Mouse (Mus musculus) embryonic facial prominence, embryonic 13.5 days (tissue): ENCODE measurements around the gene Ak2. TPM values are rescaled to one million over a fixed set of nuclear protein-coding genes. Genes with fewer than 3 reads are reported as not detected.

ENCODE experiments used
- ATAC-seq: fragments of 200-750 bp; cut with Nextera tagmentation; 2 replicates; pipeline ENCODE4 v1.8.0; 2017; ENCODE audit warnings: low read depth; ENCODE audit not compliant: insufficient number of reproducible peaks, insufficient read depth, low FRiP score, low TSS enrichment
- H3K27ac ChIP-seq: fragments of 300-500 bp; sonication (generic); 2 replicates; pipeline ENCODE4 v1.5.1; 2015; ENCODE audit warnings: moderate library complexity, mild to moderate bottlenecking, inconsistent platforms
- H3K27me3 ChIP-seq: fragments of 300-500 bp; sonication (generic); 2 replicates; pipeline ENCODE4 v1.6.1; 2015; ENCODE audit warnings: mild to moderate bottlenecking, inconsistent platforms
- H3K36me3 ChIP-seq: fragments of 300-500 bp; sonication (generic); 2 replicates; pipeline ENCODE4 v1.6.1; 2015; ENCODE audit warnings: mild to moderate bottlenecking, inconsistent platforms
- H3K4me1 ChIP-seq: fragments of 300-500 bp; sonication (generic); 2 replicates; pipeline ENCODE4 v1.6.1; 2015; ENCODE audit warnings: inconsistent platforms
- H3K4me2 ChIP-seq: fragments of 300-500 bp; sonication (generic); 2 replicates; pipeline ENCODE4 v1.6.1; 2015; ENCODE audit warnings: moderate library complexity, mild to moderate bottlenecking, inconsistent platforms
- H3K4me3 ChIP-seq: fragments of 300-500 bp; sonication (generic); 2 replicates; pipeline ENCODE4 v1.5.1; 2015; ENCODE audit warnings: mild to moderate bottlenecking, inconsistent platforms
- H3K9ac ChIP-seq: fragments of 300-500 bp; sonication (generic); 2 replicates; pipeline ENCODE4 v1.6.1; 2015; ENCODE audit warnings: mild to moderate bottlenecking, inconsistent platforms
- H3K9me3 ChIP-seq: fragments of 300-500 bp; sonication (generic); 2 replicates; pipeline ENCODE4 v1.6.1; 2016; ENCODE audit warnings: inconsistent platforms
- WGBS: fragments of 180-500 bp; shearing (Covaris S2); methylation state at CpG from one replicate; pipeline ENCODE4 v1.1.7; 2015; ENCODE audit warnings: mixed read lengths; 5-methylcytosine and 5-hydroxymethylcytosine counted together
- polyA plus RNA-seq: library from polyadenylated mRNA; unstranded; fragments of >200 nt; fragmentation: Nextera tagmentation; extraction: Ambion mirVana; gene quantifications from 2 replicates; pipeline ENCODE4 v1.2.1, GENCODE M21; 2015

Gene Ak2
- polyA plus RNA-seq, 1 experiment from 2014 or later: 194 TPM

- peak overlapping the region; percentile 16; the same call in 1 of the 2 replicates for H3K4me3 ChIP-seq
- H3K27me3 ChIP-seq: no peaks in the 10 kb centered on the region
- peaks cover 38% of the 10 kb centered on the region for H3K4me1 ChIP-seq
- peak overlapping the region; percentile 36 for H3K9ac ChIP-seq
- no peaks in the 10 kb centered on the region for H3K9me3 ChIP-seq
- peak overlapping the region; percentile 81 for H3K27ac ChIP-seq
- H3K36me3 ChIP-seq: no peaks in the 10 kb centered on the region
- WGBS: 18% methylated on average over 17 of the region's 17 CpGs
- H3K4me2 ChIP-seq: peak overlapping the region; percentile 51
- ATAC-seq: peak; percentile 91
These were observed 41.5 kb downstream of the Ak2 start for GRCm38 (mm10) chr4:129032963-129033951.

GRCm38 (mm10) chr4:129034224-129034623, 42.5 kb downstream of the Ak2 start:
- no peak for ATAC-seq
- H3K36me3 ChIP-seq: no peaks in the 10 kb centered on the region
- no peak overlapping the region for H3K4me2 ChIP-seq
- no peaks in the 10 kb centered on the region for H3K9me3 ChIP-seq
- H3K27me3 ChIP-seq: no peaks in the 10 kb centered on the region
- H3K9ac ChIP-seq: no peak overlapping the region
- WGBS: 88% methylated on average over 3 of the region's 3 CpGs
- no peak overlapping the region for H3K4me3 ChIP-seq
- peaks cover 38% of the 10 kb centered on the region for H3K4me1 ChIP-seq
- H3K27ac ChIP-seq: no peak overlapping the region

- Histone ChIP-seq H3K9me3 (no peaks in the 10 kb centered on the region), H3K4me2 (peak overlapping the region; percentile 5; the same call in 1 of the 2 replicates), H3K27ac (peak overlapping the region; percentile 60), H3K4me1 (peaks cover 38% of the 10 kb centered on the region), H3K4me3 (no peak overlapping the region), H3K27me3 (no peaks in the 10 kb centered on the region), H3K36me3 (no peaks in the 10 kb centered on the region), H3K9ac (peak overlapping the region; percentile 16; the same call in 1 of the 2 replicates)
- WGBS: 39% methylated on average over 13 of the region's 13 CpGs
- ATAC-seq: peak; percentile 33; the same call in 1 of the 2 replicates
These were observed 43.2 kb downstream of the Ak2 start for GRCm38 (mm10) chr4:129034706-129035660.

GRCm38 (mm10) chr4:129035851-129036445, 44.2 kb downstream of the Ak2 start:
- no peak overlapping the region for H3K4me2 ChIP-seq
- no peak overlapping the region for H3K27ac ChIP-seq
- H3K9ac ChIP-seq: no peak overlapping the region
- H3K27me3 ChIP-seq: no peaks in the 10 kb centered on the region
- H3K4me3 ChIP-seq: no peak overlapping the region
- WGBS: 72% methylated on average over 7 of the region's 7 CpGs
- ATAC-seq: no peak
- no peaks in the 10 kb centered on the region for H3K36me3 ChIP-seq
- H3K4me1 ChIP-seq: peaks cover 41% of the 10 kb centered on the region
- H3K9me3 ChIP-seq: no peaks in the 10 kb centered on the region

- H3K4me2 ChIP-seq: peak overlapping the region; percentile 97
- peaks cover 57% of the 10 kb centered on the region for H3K27me3 ChIP-seq
- peak overlapping the region; percentile 69 for H3K9ac ChIP-seq
- peak overlapping the region; percentile 55 for H3K4me3 ChIP-seq
- H3K27ac ChIP-seq: no peak overlapping the region
- ATAC-seq: no peak
- 11% methylated on average over 15 of the region's 15 CpGs for WGBS
- H3K36me3 ChIP-seq: no peaks in the 10 kb centered on the region
- H3K9me3 ChIP-seq: no peaks in the 10 kb centered on the region
- H3K4me1 ChIP-seq: peaks cover 21% of the 10 kb centered on the region
These were observed 56.1 kb downstream of the Ak2 start for GRCm38 (mm10) chr4:129047721-129048421.

GRCm38 (mm10) chr4:129048501-129049305, 56.9 kb downstream of the Ak2 start:
- Histone ChIP-seq H3K9me3 (no peaks in the 10 kb centered on the region), H3K27ac (peak overlapping the region; percentile 53), H3K4me3 (peak overlapping the region; percentile 55), H3K27me3 (peaks cover 57% of the 10 kb centered on the region), H3K36me3 (no peaks in the 10 kb centered on the region), H3K4me2 (peak overlapping the region; percentile 97), H3K9ac (peak overlapping the region; percentile 69), H3K4me1 (peaks cover 21% of the 10 kb centered on the region)
- peak; percentile 73; the same call in 1 of the 2 replicates for ATAC-seq
- WGBS: under 1% methylated on average over 52 of the region's 52 CpGs

GRCm38 (mm10) chr4:129049306-129050011, 57.7 kb downstream of the Ak2 start:
- no peak for ATAC-seq
- H3K9ac ChIP-seq: peak overlapping the region; percentile 69
- peak overlapping the region; percentile 55 for H3K4me3 ChIP-seq
- peak overlapping the region; percentile 97 for H3K4me2 ChIP-seq
- peaks cover 57% of the 10 kb centered on the region for H3K27me3 ChIP-seq
- H3K4me1 ChIP-seq: peaks cover 21% of the 10 kb centered on the region
- H3K36me3 ChIP-seq: no peaks in the 10 kb centered on the region
- peak overlapping the region; percentile 53; the same call in 1 of the 2 replicates for H3K27ac ChIP-seq
- WGBS: 4% methylated on average over 23 of the region's 23 CpGs
- no peaks in the 10 kb centered on the region for H3K9me3 ChIP-seq

GRCm38 (mm10) chr4:129050365-129050764, 58.6 kb downstream of the Ak2 start:
- H3K9me3 ChIP-seq: no peaks in the 10 kb centered on the region
- no peak overlapping the region for H3K27ac ChIP-seq
- no peak overlapping the region; the same call in 1 of the 2 replicates for H3K4me2 ChIP-seq
- H3K27me3 ChIP-seq: peaks cover 56% of the 10 kb centered on the region
- H3K9ac ChIP-seq: no peak overlapping the region
- no peak for ATAC-seq
- no peak overlapping the region for H3K4me3 ChIP-seq
- H3K4me1 ChIP-seq: peaks cover 21% of the 10 kb centered on the region
- WGBS: 64% methylated on average over 4 of the region's 4 CpGs
- H3K36me3 ChIP-seq: no peaks in the 10 kb centered on the region

GRCm38 (mm10) chr4:129050901-129051417, 59.2 kb downstream of the Ak2 start:
- Histone ChIP-seq H3K27me3 (peaks cover 50% of the 10 kb centered on the region), H3K4me3 (no peak overlapping the region), H3K9me3 (no peaks in the 10 kb centered on the region), H3K4me2 (no peak overlapping the region), H3K27ac (no peak overlapping the region), H3K4me1 (peaks cover 21% of the 10 kb centered on the region), H3K9ac (no peak overlapping the region), H3K36me3 (no peaks in the 10 kb centered on the region)
- WGBS: 63% methylated on average over 6 of the region's 6 CpGs
- no peak for ATAC-seq
